ENCODE assay signal across 1 mouse cellular context in the genomic region with DNA sequence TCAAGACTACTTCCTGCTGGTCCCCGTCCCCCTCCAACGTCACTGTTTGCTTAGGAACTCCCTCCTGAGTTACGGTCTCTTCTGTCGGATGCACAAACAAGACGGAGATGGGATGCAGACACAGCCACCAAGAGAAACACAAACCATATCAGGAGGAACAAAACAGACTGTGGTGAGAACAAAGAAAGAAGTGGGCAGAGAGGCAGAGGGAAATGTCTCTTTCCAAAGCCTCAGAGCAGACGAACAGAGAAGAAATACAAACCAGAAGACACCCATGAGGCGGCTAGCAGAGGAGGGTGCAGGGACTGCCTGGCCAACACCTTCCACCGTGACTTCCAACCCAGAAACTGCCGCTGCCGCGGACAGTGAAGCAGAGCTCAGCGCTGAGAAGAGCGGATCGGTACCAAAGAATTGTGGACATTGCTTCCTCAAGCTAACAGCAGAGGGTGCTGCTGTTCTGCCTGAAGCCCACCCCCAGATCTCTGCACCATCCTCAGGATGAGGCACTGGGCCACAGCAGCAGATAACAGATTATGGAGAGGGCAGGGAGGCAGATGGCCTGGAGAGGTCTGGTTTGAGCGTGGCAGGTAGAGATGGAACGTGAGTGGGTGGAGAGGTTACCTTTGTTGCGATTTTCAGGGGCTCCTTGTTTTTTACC.
TF ChIP-seq lines count a peak whose summit lies in the region.

No protein-coding gene starts in this region.

TF ChIP-seq in CH12.LX, 34 proteins besides CTCF, POLR2A, EP300 and RAD21:
- no peak for TF ChIP-seq GABPA (IDR thresholded peaks at IDR 0.05; ENCODE audit: insufficient replicate concordance, low read depth, low read length)
- TF ChIP-seq ZC3H11A (IDR thresholded peaks at IDR 0.05; ENCODE audit: low read depth, low read length), result peak; percentile 93
- no peak for TF ChIP-seq RCOR1 (conservative IDR thresholded peaks at IDR 0.05; ENCODE audit: low read depth, low read length)
- no peak for TF ChIP-seq TCF12 (IDR thresholded peaks at IDR 0.05; ENCODE audit: low read depth, low read length)
- no peak for TF ChIP-seq TBP (conservative IDR thresholded peaks at IDR 0.05; ENCODE audit: low read depth, low read length)
- TF ChIP-seq POLR2AphosphoS2 (IDR thresholded peaks at IDR 0.05; ENCODE audit: low read depth, low read length), result no peak
- 0 out of 2 replicates have a peak, but pooled peaks have one; percentile 8 for TF ChIP-seq ELF1 (IDR thresholded peaks at IDR 0.05; ENCODE audit: low read depth, low read length)
- no peak for TF ChIP-seq ZMIZ1 (IDR thresholded peaks at IDR 0.05; ENCODE audit: low read depth, low read length)
- no peak for TF ChIP-seq ETS1 (conservative IDR thresholded peaks at IDR 0.05; ENCODE audit: low read depth, low read length)
- TF ChIP-seq ZNF384 (IDR thresholded peaks at IDR 0.05; ENCODE audit: low read depth, low read length), result no peak
- 0 out of 2 replicates have a peak, but pooled peaks have one; percentile 13 for TF ChIP-seq MEF2A (IDR thresholded peaks at IDR 0.05; ENCODE audit: borderline replicate concordance, low read depth, low read length)
- peak; percentile 33; the same call in 1 of the 2 replicates for TF ChIP-seq IRF4 (IDR thresholded peaks at IDR 0.05; ENCODE audit: low read depth, low read length)
- no peak for TF ChIP-seq MYC (IDR thresholded peaks at IDR 0.05; ENCODE audit: low read depth, low read length)
- no peak for TF ChIP-seq USF2 (conservative IDR thresholded peaks at IDR 0.05; ENCODE audit: low read depth, low read length)
- no peak for TF ChIP-seq KAT2A (IDR thresholded peaks at IDR 0.05; ENCODE audit: insufficient replicate concordance, low read length)
- TF ChIP-seq ZKSCAN1 (IDR thresholded peaks at IDR 0.05; ENCODE audit: borderline replicate concordance, low read depth, low read length), result no peak
- peak; percentile 98 for TF ChIP-seq SMC3 (IDR thresholded peaks at IDR 0.05; ENCODE audit: low read depth, low read length)
- TF ChIP-seq NRF1 (IDR thresholded peaks at IDR 0.05; ENCODE audit: low read depth, low read length), result no peak
- peak; percentile 30; the same call in 1 of the 2 replicates for TF ChIP-seq NELFE (IDR thresholded peaks at IDR 0.05; ENCODE audit: low read depth, low read length)
- TF ChIP-seq MAZ (IDR thresholded peaks at IDR 0.05; ENCODE audit: low read depth, low read length), result no peak
- no peak for TF ChIP-seq PAX5 (IDR thresholded peaks at IDR 0.05; ENCODE audit: low read length)
- TF ChIP-seq HCFC1 (IDR thresholded peaks at IDR 0.05; ENCODE audit: low read depth, low read length), result no peak
- TF ChIP-seq MAX (IDR thresholded peaks at IDR 0.05; ENCODE audit: low read length), result no peak
- no peak for TF ChIP-seq UBTF (IDR thresholded peaks at IDR 0.05; ENCODE audit: low read depth, low read length)
- no peak for TF ChIP-seq BHLHE40 (IDR thresholded peaks at IDR 0.05; ENCODE audit: low read depth, low read length)
- TF ChIP-seq SIN3A (IDR thresholded peaks at IDR 0.05; ENCODE audit: low read length), result no peak
- no peak for TF ChIP-seq MAFK (IDR thresholded peaks at IDR 0.05; ENCODE audit: insufficient replicate concordance, low read length)
- TF ChIP-seq E2F4 (IDR thresholded peaks at IDR 0.05; ENCODE audit: insufficient replicate concordance, low read depth, low read length), result no peak
- TF ChIP-seq CHD2 (IDR thresholded peaks at IDR 0.05; ENCODE audit: low read length), result no peak
- TF ChIP-seq CHD1 (IDR thresholded peaks at IDR 0.05; ENCODE audit: low read depth, low read length), result no peak
- TF ChIP-seq JUND (conservative IDR thresholded peaks at IDR 0.05; ENCODE audit: low read depth, low read length), result no peak
- TF ChIP-seq JUN (IDR thresholded peaks at IDR 0.05; ENCODE audit: insufficient read depth, low read depth, low read length), result no peak
- no peak for TF ChIP-seq USF1 (IDR thresholded peaks at IDR 0.05; ENCODE audit: low read depth, low read length)
- no peak for TF ChIP-seq MXI1 (IDR thresholded peaks at IDR 0.05; ENCODE audit: low read depth, low read length)
